Mouse (Mus musculus) left cerebral cortex, postnatal 36 days (tissue): ENCODE data around the gene Vps13c. TPM values are rescaled to one million over a fixed set of nuclear protein-coding genes. Genes with fewer than 3 reads are reported as not detected.
A peak's percentile ranks its signal among the peaks of the same experiment; 100 is the strongest.

Experiments used
- DNase-seq, 2 experiments: peaks; one replicate each; pipeline ENCODE4 v3.0.0; 2021 to 2022; ENCODE audit warnings: low spot score in 2 of 2, mixed read lengths in 1 of 2
- intact Hi-C: fragments of 180-260 bp; cut with DNase I; formaldehyde crosslinking; loops from one replicate; pipeline ENCODE4 v1.15.1; 2025
- total RNA-seq, 2 experiments: library from RNA; stranded (reverse); gene quantifications; 2 replicates each; pipeline ENCODE4 v1.2.3; 2021

Gene Vps13c
- total RNA-seq, 2 experiments from 2014 or later, result 68.0 to 80.5 TPM

DNA sequence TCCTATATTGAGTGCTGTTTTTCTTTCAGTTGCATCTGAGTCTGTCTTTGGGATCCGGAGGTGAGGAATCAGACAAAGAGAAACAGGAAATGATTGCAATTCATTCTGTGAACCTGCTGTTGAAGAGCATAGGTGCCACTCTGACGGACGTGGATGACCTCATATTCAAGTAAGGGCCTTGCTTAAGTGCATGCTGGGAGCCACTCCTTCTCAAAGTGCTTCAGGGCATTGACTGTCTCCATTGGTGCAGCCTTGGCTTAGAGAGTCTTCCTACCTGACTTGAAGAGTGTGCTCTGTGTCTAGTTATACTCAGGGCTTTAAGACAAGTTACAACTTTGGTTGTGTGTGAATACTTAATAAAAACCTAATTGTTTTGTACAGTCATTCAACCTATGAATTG is 126.8 kb downstream of the Vps13c start:
- DNase-seq, result no peak
- intact Hi-C loops, result no loop called here

DNA sequence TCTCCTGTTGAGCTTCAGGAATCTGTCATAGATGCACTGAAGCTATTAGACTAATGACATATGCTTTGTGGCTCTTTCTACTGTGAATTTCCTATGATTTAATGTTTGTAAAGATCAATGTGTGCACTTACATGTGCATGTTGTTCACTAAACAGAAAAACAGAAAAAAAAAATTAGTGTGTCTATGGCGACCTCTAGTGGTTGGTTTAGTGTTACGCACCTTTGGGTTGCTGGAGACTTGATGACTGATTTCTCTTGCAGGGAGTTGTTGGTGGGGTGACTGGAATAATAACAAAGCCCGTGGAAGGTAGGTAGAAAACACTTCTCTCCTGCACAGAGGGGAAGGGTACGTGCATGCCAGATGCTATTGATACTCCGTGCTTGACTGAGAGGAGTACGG is 133.3 kb downstream of the Vps13c start:
- intact Hi-C loops, result loop anchor here (5.0 to 10.0 kb wide), 2 partner anchors 146 to 289 kb away; no protein-coding TSS in a partner anchor
- no peak for DNase-seq

DNA sequence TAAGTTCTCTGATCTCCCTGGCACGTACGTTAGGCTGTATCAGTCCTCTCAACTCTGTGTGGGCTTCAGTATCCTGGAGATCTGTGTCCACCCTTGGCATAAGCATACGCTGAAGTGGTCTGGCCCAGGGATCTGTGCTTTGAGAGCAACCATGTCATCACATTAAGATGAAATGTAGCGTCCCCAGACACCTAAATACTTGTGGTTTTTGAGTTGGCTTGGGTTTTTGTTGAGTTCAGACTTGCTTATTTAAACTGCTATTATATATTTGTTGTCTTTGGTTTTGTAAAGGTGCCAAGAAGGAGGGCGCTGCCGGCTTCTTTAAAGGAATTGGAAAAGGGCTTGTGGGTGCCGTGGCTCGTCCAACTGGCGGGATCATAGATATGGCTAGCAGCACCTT is 135.3 kb downstream of the Vps13c start:
- DNase-seq, result no peak
- intact Hi-C loops, result loop anchor here (10.0 kb wide), 1 partner anchor 291 kb away; no protein-coding TSS in a partner anchor

DNA sequence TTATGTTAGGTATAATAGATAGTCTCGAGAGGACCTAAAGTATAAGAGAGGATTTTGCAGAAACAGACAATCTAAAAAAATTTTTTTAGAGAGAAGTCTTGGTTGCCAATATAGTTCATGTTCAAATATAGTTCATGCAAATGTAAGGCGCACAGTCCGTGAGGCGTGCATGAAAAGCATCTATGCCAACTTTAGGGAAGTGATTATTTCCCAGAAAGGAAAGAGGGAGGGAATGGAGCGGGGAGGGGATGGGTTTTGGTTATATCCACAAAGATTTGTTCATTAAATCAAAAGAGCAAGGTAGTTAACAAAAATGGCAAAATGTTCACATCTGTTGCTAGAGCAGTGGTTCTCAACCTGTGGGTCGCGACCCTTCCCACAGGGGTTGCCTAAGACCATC is 166.4 kb downstream of the Vps13c start:
- no peak for DNase-seq
- intact Hi-C loops, result no loop called here

DNA sequence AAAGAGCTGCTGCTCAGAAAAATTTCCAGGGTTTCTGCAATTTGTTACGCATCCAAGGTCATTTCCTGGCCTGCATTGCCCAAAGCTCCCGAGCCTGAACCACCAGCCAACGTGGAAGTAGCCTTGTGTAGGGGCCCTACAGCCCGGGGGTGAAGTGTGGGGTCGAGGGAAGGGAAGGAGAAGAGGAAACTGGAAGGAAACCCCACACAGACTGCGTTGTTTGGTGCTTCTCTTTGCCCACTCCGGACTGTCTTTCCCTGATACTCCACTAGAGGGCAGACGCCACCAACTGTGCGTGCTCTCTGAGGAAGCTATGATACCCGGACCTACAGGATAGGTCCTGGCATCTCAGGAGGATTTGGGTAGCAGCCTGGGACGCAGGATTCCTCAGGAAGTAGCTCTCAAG is 174.8 kb downstream of the Vps13c start:
- peak; percentile 73 to 81 for DNase-seq
- intact Hi-C loops, result loop anchor here (5.0 to 10.0 kb wide), 5 partner anchors 637 to 1470 kb away; partner anchors contain the start of gene Rora

DNA sequence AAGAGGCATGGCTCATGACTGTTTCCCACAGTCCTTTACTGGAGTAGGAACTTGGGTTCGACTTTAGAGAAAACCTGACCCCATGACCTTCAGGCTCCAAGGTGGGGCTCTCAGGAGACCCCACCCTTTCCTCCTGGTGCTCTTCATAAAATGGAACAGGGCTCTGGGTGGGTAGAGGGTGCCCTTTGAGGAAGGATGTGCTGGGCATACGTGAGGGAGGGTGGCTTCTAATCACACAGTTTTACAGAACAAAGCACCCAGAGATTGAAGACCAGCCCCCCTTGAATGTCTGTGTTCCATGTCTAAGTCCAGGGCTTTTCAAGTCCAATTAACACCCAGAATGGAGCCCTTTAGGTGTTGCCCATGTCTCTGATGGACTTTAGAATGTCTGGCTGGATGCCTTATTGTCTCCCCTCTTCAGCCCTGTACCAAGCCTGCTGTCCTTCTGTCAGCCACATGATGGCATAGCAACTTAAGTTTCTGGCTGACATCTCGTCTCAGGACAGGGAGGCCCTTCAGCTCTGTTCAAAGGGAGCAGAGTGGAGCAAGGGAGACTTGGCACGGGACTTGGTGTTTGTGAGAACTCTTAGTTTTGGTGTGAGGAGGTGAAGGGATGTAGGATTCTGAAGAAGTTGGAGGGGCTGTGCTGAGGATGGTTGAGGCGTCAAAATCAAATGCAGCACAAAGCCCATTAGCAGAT is 176.2 kb downstream of the Vps13c start:
- intact Hi-C loops, result loop anchor here (5.0 to 10.0 kb wide), 5 partner anchors 636 to 1468 kb away; partner anchors contain the start of gene Rora
- DNase-seq, result peak; percentile 46 to 63

DNA sequence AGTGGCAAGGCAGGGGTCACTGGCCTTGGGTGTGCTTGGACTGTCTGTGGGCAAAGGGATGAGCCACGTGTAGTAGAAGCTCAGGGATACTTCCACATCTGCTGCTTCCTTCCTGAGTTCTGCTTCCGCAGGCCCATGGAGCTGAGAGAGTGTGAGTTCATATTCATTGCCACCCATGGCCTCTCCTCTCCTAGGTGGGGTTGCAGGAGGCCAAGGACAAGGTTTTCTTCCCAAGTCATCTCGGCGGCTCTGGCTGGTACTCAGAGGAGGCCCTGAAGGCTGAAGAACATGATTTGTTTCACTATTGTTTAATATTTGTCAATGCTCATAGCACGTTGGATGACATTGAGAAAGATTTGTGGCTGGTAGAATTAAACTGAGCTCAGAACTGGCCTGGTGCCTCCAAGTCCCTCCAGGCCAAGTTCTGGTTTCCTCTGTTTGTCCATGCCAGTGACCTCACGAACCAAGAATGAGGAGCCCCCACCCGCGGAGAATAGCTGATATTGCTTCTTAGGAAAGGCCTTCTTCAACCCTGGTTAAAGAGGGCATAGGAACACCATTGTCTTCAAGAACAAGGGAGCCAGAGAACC is 180.7 kb downstream of the Vps13c start:
- no peak for DNase-seq
- intact Hi-C loops, result no loop called here

DNA sequence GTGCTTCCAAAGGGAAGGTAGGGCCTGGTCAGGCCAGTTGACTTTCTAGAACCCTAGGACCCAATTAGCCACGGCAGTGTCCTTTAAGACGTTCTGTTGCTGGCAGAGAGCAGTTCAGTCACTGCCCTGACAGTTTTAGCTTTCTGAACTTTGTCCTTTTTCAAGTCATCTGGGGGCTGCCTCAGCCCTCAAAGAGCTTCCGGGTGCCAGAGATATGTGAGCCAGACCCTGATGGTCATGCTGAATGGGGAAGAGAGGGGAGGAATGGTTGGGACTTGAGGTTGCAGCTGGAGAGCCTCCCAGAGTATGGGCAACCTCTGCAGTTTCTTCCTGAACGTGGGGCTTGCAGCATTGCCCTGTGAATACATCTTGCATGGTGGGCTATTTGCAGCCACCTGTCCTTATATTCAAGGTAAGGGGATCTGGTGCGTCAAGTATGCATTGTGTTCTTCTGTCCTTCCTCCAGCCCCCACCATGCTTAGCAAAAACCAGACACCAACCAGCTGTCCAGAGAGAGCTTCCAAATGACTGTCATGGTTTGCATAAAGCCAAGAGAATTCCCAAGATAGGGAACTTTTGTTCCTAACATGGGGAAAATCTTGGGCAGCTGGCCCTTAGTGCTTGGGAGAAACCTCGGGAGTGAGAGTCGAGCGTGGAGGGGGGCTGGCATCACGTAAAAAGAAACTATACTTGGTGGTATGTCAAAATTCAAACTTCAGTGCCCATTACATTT is 182.3 kb downstream of the Vps13c start:
- no peak for DNase-seq
- intact Hi-C loops, result no loop called here

DNA sequence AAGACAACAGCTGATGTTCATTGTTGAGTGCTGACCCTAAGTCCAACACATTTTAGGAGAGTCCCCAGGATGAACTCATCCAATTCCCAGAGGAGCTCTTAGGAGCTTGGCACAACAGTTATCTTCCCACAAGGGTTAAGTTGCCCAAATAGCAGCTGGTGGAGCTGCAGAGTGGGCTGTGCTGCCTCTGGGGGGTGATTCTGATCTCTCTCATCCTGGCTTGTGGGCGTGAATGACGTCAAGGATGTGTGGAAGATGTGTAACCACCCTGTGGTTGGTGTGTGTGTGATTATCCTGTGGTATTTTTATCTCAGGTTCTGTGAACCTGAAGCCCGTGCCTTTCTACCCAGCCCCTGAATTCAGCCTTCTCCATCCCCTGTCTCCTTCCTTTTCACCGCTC is 188.4 kb downstream of the Vps13c start:
- intact Hi-C loops, result no loop called here
- DNase-seq, result no peak

DNA sequence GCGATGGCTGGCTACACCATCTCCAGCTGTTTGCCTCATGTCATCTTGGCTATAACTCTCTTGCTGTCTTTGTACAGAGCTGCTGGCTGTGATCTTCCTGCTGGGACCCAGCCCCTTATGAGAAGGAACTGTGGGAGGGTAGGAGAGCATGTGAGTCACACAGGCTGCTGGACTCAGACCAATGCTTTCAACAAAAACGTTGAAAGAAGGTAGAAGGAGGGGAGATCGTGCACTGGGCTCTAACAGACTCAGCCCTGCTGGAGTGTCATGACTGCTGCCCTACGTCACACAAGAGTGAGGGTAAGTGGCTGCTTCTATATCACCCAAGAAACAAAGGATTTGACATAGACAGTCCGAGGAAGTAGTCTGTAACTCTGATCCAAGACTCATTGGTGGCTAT is 193.6 kb downstream of the Vps13c start:
- intact Hi-C loops, result no loop called here
- no peak for DNase-seq

Other genes starting within 250 kb of the Vps13c start
- 1 to 10 TPM; 2.3 to 4.0 TPM for gene C2cd4b, start 81.0 kb upstream of the Vps13c start, total RNA-seq
- under 1 TPM in 1 of 2 experiments, not detected in 1; 0.22 TPM for gene C2cd4a, start 8.1 kb upstream of the Vps13c start, total RNA-seq